Comparison of ENCODE assay signal across 23 mouse cellular contexts in genomic region chr11:88037386-88037785, GRCm38 (mm10). TPM values are rescaled to one million over a fixed set of nuclear protein-coding genes. Genes with fewer than 3 reads are reported as not detected.
A peak's percentile ranks its signal among the peaks of the same experiment; 100 is the strongest.
DNase-seq lines count a peak whose midpoint lies in the region; ATAC-seq and TF ChIP-seq lines count a peak whose summit lies in the region.
"Had no signal": no experiment of that assay in that cellular context is flagged by ENCODE, and none has a peak within 500 bp of the region (broad histone marks: within the 10 kb centered on the region; RNA-seq: fewer than 3 reads in every experiment).

No protein-coding gene starts in this region.

- 0 out of 2 replicates have a peak, but pooled peaks cover 3% of the 10 kb centered on the region for H3K9me3 ChIP-seq in heart, embryonic 12.5 days (replicated peaks)
- no peaks in the 10 kb centered on the region for H3K9me3 ChIP-seq in heart, postnatal 0 days (replicated peaks; ENCODE audit: control insufficient read depth, low read length)
- H3K9me3 ChIP-seq: embryonic facial prominence, embryonic 12.5 days; intestine, embryonic 15.5 days; liver, embryonic 15.5 days had no signal

- intact Hi-C loops in heart, postnatal 36 days (cut with DNase I), result no loop called here
- intact Hi-C loops in heart, postnatal 14 days (cut with DNase I), result no loop called here

- no peak overlapping the region for H3K4me3 ChIP-seq in heart, embryonic 12.5 days
- no peak overlapping the region for H3K4me3 ChIP-seq in heart, postnatal 0 days (ENCODE audit: low read depth, low read length)
- H3K4me3 ChIP-seq: embryonic facial prominence, embryonic 12.5 days; intestine, embryonic 15.5 days; liver, embryonic 15.5 days had no signal

- no peak for DNase-seq in heart, postnatal 36 days
- DNase-seq in heart, postnatal 0 days (ENCODE audit: low spot score), result no peak
- DNase-seq in heart, postnatal 14 days, result no peak
- DNase-seq in ES-CJ7 (ENCODE audit: low read depth, low spot score) (peak; percentile 48), R1 (ENCODE audit: low read depth, low spot score) (peak; percentile 56)
- no peak for DNase-seq in frontal cortex, postnatal 10 days (ENCODE audit: low spot score in 2 of 2)
- DNase-seq: B cell, adult 2 months; cerebellum, adult 11-12 months; embryo, embryonic 11 days; kidney, adult 2 months; kidney, postnatal 36 days; lung, embryonic 14.5 days; lung, postnatal 14 days; spleen, adult 18-20 months; thymus, postnatal 25 days had no signal

- 0 out of 2 replicates have a peak, but pooled peaks cover 11% of the 10 kb centered on the region for H3K4me1 ChIP-seq in heart, embryonic 12.5 days (replicated peaks)
- H3K4me1 ChIP-seq in heart, postnatal 0 days (ENCODE audit: control insufficient read depth, insufficient read depth), result no peaks in the 10 kb centered on the region
- H3K4me1 ChIP-seq: embryonic facial prominence, embryonic 12.5 days; intestine, embryonic 15.5 days; liver, embryonic 15.5 days had no signal

- 70% methylated on average over 3 of the region's 3 CpGs for WGBS in heart, embryonic 12.5 days
- 62% methylated on average over 3 of the region's 3 CpGs for WGBS in heart, postnatal 0 days

- peaks cover 4% of the 10 kb centered on the region; the same call in 1 of the 2 replicates for H3K36me3 ChIP-seq in heart, embryonic 12.5 days
- no peaks in the 10 kb centered on the region for H3K36me3 ChIP-seq in heart, postnatal 0 days (replicated peaks; ENCODE audit: control insufficient read depth, insufficient read depth, low read length)
- H3K36me3 ChIP-seq: embryonic facial prominence, embryonic 12.5 days; intestine, embryonic 15.5 days; liver, embryonic 15.5 days had no signal

- TF ChIP-seq EP300 in heart, postnatal 0 days (IDR thresholded peaks at IDR 0.05; ENCODE audit: low read depth), result no peak

- no peak overlapping the region for H3K4me2 ChIP-seq in heart, embryonic 12.5 days
- H3K4me2 ChIP-seq in heart, postnatal 0 days (ENCODE audit: low read depth, low read length), result no peak overlapping the region
- H3K4me2 ChIP-seq: embryonic facial prominence, embryonic 12.5 days; intestine, embryonic 15.5 days; liver, embryonic 15.5 days; lung, embryonic 14.5 days had no signal

- H3K27me3 ChIP-seq in heart, embryonic 12.5 days (replicated peaks), result no peaks in the 10 kb centered on the region
- no peaks in the 10 kb centered on the region for H3K27me3 ChIP-seq in heart, postnatal 0 days (ENCODE audit: control insufficient read depth, insufficient read depth, low read length)
- H3K27me3 ChIP-seq: embryonic facial prominence, embryonic 12.5 days; intestine, embryonic 15.5 days; liver, embryonic 15.5 days; Patski had no signal

- TF ChIP-seq CTCF in heart, postnatal 0 days (IDR thresholded peaks at IDR 0.05; ENCODE audit: low read depth), result no peak

- peak overlapping the region; percentile 71 for H3K27ac ChIP-seq in heart, embryonic 12.5 days (ENCODE audit: poor library complexity, severe bottlenecking)
- H3K27ac ChIP-seq in heart, postnatal 0 days (ENCODE audit: low read depth), result peak overlapping the region; percentile 47
- H3K27ac ChIP-seq: embryonic facial prominence, embryonic 12.5 days; hindbrain, postnatal 0 days; intestine, embryonic 15.5 days; liver, embryonic 15.5 days had no signal

- ATAC-seq in heart, embryonic 12.5 days (ENCODE audit: insufficient number of reproducible peaks, low FRiP score), result no peak
- ATAC-seq in heart, postnatal 0 days (ENCODE audit: insufficient read depth, low read depth), result no peak
- ATAC-seq: forebrain, embryonic 16.5 days; intestine, embryonic 15.5 days; midbrain, embryonic 16.5 days; Patski had no signal

- H3K9ac ChIP-seq in heart, embryonic 12.5 days, result no peak overlapping the region
- no peak overlapping the region for H3K9ac ChIP-seq in heart, postnatal 0 days (replicated peaks; ENCODE audit: low read depth, low read length)
- H3K9ac ChIP-seq: embryonic facial prominence, embryonic 12.5 days; intestine, embryonic 15.5 days; liver, embryonic 15.5 days; lung, embryonic 14.5 days had no signal

RNA-seq across cellular contexts. Expression of gene Srsf1, which starts 9.8 kb away (rescaled TPM):
- 254 and 260 TPM in 2 replicates for polyA plus RNA-seq in heart, embryonic 12.5 days (2016; fragmentation: Nextera tagmentation; extraction: Ambion mirVana)
- total RNA-seq in heart, postnatal 36 days (2021), result 10 to 100 TPM; 80.2 to 99.7 TPM
- total RNA-seq in heart, postnatal 0 days (2014; rRNA removed; ENCODE audit: low replicate concordance), result 195 and 223 TPM in 2 replicates
- polyA plus RNA-seq in heart, postnatal 0 days (2015; fragmentation: Nextera tagmentation; extraction: Ambion mirVana), result 82.2 and 83.5 TPM in 2 replicates
- 100 to 1,000 TPM; 118 to 131 TPM for total RNA-seq in heart, postnatal 14 days (2021)

RNA-seq across cellular contexts. Expression of gene Vezf1, which starts 30.7 kb away (rescaled TPM):
- polyA plus RNA-seq in heart, embryonic 12.5 days (2016; fragmentation: Nextera tagmentation; extraction: Ambion mirVana), result 27.3 and 29.3 TPM in 2 replicates
- total RNA-seq in heart, postnatal 36 days (2021), result 10 to 100 TPM; 45.0 to 46.7 TPM
- 31.9 and 35.5 TPM in 2 replicates for total RNA-seq in heart, postnatal 0 days (2014; rRNA removed; ENCODE audit: low replicate concordance)
- 17.6 and 18.2 TPM in 2 replicates for polyA plus RNA-seq in heart, postnatal 0 days (2015; fragmentation: Nextera tagmentation; extraction: Ambion mirVana)
- total RNA-seq in heart, postnatal 14 days (2021), result 10 to 100 TPM; 41.5 to 41.9 TPM

RNA-seq across cellular contexts. Expression of gene Dynll2, which starts 50.1 kb away (rescaled TPM):
- 21.4 and 22.5 TPM in 2 replicates for polyA plus RNA-seq in heart, embryonic 12.5 days (2016; fragmentation: Nextera tagmentation; extraction: Ambion mirVana)
- 100 to 1,000 TPM; 340 to 392 TPM for total RNA-seq in heart, postnatal 36 days (2021)
- total RNA-seq in heart, postnatal 0 days (2014; rRNA removed; ENCODE audit: low replicate concordance), result 18.6 and 20.7 TPM in 2 replicates
- 32.9 and 33.0 TPM in 2 replicates for polyA plus RNA-seq in heart, postnatal 0 days (2015; fragmentation: Nextera tagmentation; extraction: Ambion mirVana)
- 100 to 1,000 TPM; 301 to 315 TPM for total RNA-seq in heart, postnatal 14 days (2021)

Comparison
In these comparisons a context has a peak if more than half of its experiments do, and no peak if none do; other contexts are left out.
1. RNA of gene Dynll2, which starts 50.1 kb away (total RNA-seq): 340 to 392 TPM in heart, postnatal 36 days and 301 to 315 TPM in heart, postnatal 14 days; 18.6 to 20.7 TPM in heart, postnatal 0 days; every median in the first group is over 10 times any median in the second.
2. DNase-seq: peak in ES-CJ7 (single experiment) and R1 (single experiment); none in heart, postnatal 36 days (0 of 2), heart, postnatal 0 days (single experiment), heart, postnatal 14 days (0 of 2) and frontal cortex, postnatal 10 days (0 of 2).